Mouse (Mus musculus) liver, embryonic 12.5 days (tissue): ENCODE results near the gene Olfr1371. TPM values are rescaled to one million over a fixed set of nuclear protein-coding genes. Genes with fewer than 3 reads are reported as not detected.
"Not testable (repeated sequence)": the region's sequence is repeated elsewhere in the genome, so short reads cannot be mapped to it uniquely, and the experiment has no call there.

ENCODE experiments used
- ATAC-seq: fragments of 200-750 bp; cut with Nextera tagmentation; 2 replicates; pipeline ENCODE4 v1.8.0; 2017; ENCODE audit warnings: moderate number of reproducible peaks, mild to moderate bottlenecking, moderate library complexity
- H3K27ac ChIP-seq: fragments of 300-500 bp; sonication (generic); 2 replicates; pipeline ENCODE4 v1.5.1; 2016; ENCODE audit warnings: mild to moderate bottlenecking
- H3K27me3 ChIP-seq: fragments of 300-500 bp; sonication (generic); replicated peaks from 2 replicates; pipeline ENCODE4 v1.6.1; 2016; ENCODE audit warnings: mild to moderate bottlenecking, moderate library complexity
- H3K36me3 ChIP-seq: fragments of 300-500 bp; sonication (generic); 2 replicates; pipeline ENCODE4 v1.6.1; 2016; ENCODE audit warnings: mild to moderate bottlenecking, moderate library complexity
- H3K4me1 ChIP-seq: fragments of 300-500 bp; sonication (generic); 2 replicates; pipeline ENCODE4 v1.6.1; 2016
- H3K4me2 ChIP-seq: fragments of 300-500 bp; sonication (generic); 2 replicates; pipeline ENCODE4 v1.6.1; 2016; ENCODE audit warnings: mild to moderate bottlenecking, moderate library complexity
- H3K4me3 ChIP-seq: fragments of 300-500 bp; sonication (generic); 2 replicates; pipeline ENCODE4 v1.5.1; 2016; ENCODE audit warnings: mild to moderate bottlenecking, moderate library complexity
- H3K9ac ChIP-seq: fragments of 300-500 bp; sonication (generic); 2 replicates; pipeline ENCODE4 v1.6.1; 2016; ENCODE audit warnings: mild to moderate bottlenecking, moderate library complexity
- H3K9me3 ChIP-seq: fragments of 300-500 bp; sonication (generic); replicated peaks from 2 replicates; pipeline ENCODE4 v1.6.1; 2016; ENCODE audit warnings: mild to moderate bottlenecking, moderate library complexity
- WGBS: fragments of 180-500 bp; shearing (Covaris S2); methylation state at CpG from one replicate; pipeline ENCODE4 v1.1.7; 2016; ENCODE audit not compliant: insufficient replicate concordance; 5-methylcytosine and 5-hydroxymethylcytosine counted together
- polyA plus RNA-seq: library from polyadenylated mRNA; unstranded; fragments of >200 nt; fragmentation: Nextera tagmentation; extraction: Ambion mirVana; gene quantifications from 2 replicates; pipeline ENCODE4 v1.2.1, GENCODE M21; 2016

The Olfr1371 gene
- polyA plus RNA-seq, 1 experiment from 2014 or later = not detected

DNA sequence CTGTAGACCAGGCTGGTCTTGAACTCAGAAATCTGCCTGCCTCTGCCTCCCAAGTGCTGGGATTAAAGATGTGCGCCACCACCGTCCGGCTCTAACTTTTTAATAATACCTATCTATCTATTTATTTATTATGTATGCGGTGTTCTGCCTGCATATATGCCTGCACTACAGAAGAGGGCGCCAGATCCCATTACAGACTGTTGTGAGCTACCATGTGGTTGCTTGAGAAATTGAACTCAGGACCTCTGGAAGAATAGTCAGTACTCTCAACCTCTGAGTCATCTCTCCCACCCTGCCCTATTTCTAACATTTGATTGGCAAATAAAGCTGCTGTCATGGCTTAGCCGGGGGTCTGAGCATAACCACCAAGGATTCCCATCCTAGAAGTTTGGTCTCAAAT lies 9.1 kb upstream of the Olfr1371 start:
- H3K27ac ChIP-seq = no peak overlapping the region
- WGBS = 47% methylated on average over 6 of the region's 6 CpGs
- no peaks in the 10 kb centered on the region for H3K36me3 ChIP-seq
- no peak overlapping the region for H3K9ac ChIP-seq
- ATAC-seq = no peak
- no peak overlapping the region for H3K4me3 ChIP-seq
- peaks cover 23% of the 10 kb centered on the region for H3K27me3 ChIP-seq
- H3K4me1 ChIP-seq = peaks cover 6% of the 10 kb centered on the region; the same call in 1 of the 2 replicates
- no peak overlapping the region for H3K4me2 ChIP-seq
- H3K9me3 ChIP-seq = no peaks in the 10 kb centered on the region

- H3K27me3 ChIP-seq = peaks cover 23% of the 10 kb centered on the region
- H3K4me1 ChIP-seq, ATAC-seq, H3K4me2 ChIP-seq, H3K9ac ChIP-seq, H3K4me3 ChIP-seq, H3K9me3 ChIP-seq, H3K36me3 ChIP-seq, H3K27ac ChIP-seq: not testable (repeated sequence)
- WGBS = 68% methylated on average over 6 of the region's 6 CpGs
These were observed 8.1 kb upstream of the Olfr1371 start for GRCm38 (mm10) chr11:52221921-52222320.

- peaks cover 23% of the 10 kb centered on the region for H3K27me3 ChIP-seq
- H3K36me3 ChIP-seq = no peaks in the 10 kb centered on the region
- H3K4me1 ChIP-seq = peaks cover 6% of the 10 kb centered on the region; the same call in 1 of the 2 replicates
- H3K4me2 ChIP-seq = peak overlapping the region; percentile 26; the same call in 1 of the 2 replicates
- H3K9me3 ChIP-seq = no peaks in the 10 kb centered on the region
- no peak overlapping the region for H3K9ac ChIP-seq
- no peak overlapping the region for H3K4me3 ChIP-seq
- ATAC-seq = 0 out of 2 replicates have a peak, but pooled peaks have one; percentile 18
- H3K27ac ChIP-seq = no peak overlapping the region
- WGBS = 7% methylated on average over 4 of the region's 4 CpGs
These were observed 6.5 kb upstream of the Olfr1371 start for GRCm38 (mm10) chr11:52220282-52220681.

GRCm38 (mm10) chr11:52196496-52197023 lies 17.2 kb downstream of the Olfr1371 start:
- not testable (repeated sequence) for H3K27me3 ChIP-seq, H3K9ac ChIP-seq, H3K4me2 ChIP-seq, H3K4me1 ChIP-seq, H3K4me3 ChIP-seq, H3K27ac ChIP-seq, H3K36me3 ChIP-seq, ATAC-seq, H3K9me3 ChIP-seq
- WGBS = 66% methylated on average over 8 of the region's 8 CpGs

DNA sequence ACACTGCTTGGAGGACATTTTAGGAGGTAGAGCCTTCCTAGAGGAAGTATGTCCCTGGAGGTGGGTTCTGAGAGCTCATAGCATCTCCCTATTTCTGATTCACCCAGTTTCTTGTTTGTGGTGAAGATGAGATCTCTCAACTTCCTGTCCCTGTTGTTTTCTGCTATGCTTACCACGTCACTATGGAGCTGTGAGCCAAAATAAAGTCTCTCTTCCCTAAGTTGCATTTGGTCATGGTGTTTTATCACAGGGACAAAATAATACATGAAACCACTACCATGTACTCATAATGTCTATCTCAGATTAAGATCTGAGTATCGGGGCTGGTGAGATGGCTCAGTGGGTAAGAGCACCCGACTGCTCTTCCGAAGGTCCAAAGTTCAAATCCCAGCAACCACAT lies 33.1 kb downstream of the Olfr1371 start:
- not testable (repeated sequence) for H3K36me3 ChIP-seq, H3K27me3 ChIP-seq, H3K9me3 ChIP-seq, H3K27ac ChIP-seq, ATAC-seq, H3K4me3 ChIP-seq, H3K9ac ChIP-seq, H3K4me1 ChIP-seq, H3K4me2 ChIP-seq
- WGBS = 64% methylated on average over 4 of the region's 4 CpGs

DNA sequence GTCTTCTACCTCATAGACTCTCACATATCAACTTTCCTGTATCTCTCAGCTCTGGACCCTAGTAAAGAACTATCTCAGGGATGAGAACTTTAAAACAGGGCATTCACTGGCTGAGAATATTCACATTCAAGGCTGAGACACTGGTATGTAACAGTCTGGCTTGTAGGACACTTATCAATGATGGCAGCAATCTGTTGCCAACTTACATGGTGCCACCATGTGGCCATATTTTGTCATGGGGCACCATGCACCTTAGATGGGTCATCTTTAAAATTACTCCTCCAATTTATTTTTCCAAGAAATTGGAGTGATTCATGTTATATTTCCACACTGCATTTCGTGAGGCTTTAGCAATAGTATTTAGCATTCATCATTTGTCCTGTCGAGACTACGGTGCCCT lies 33.9 kb downstream of the Olfr1371 start:
- H3K9ac ChIP-seq, H3K4me2 ChIP-seq, H3K4me1 ChIP-seq, H3K27me3 ChIP-seq, H3K9me3 ChIP-seq, ATAC-seq, H3K4me3 ChIP-seq, H3K27ac ChIP-seq, H3K36me3 ChIP-seq: not testable (repeated sequence)
- WGBS = 76% methylated on average over 2 of the region's 3 CpGs

DNA sequence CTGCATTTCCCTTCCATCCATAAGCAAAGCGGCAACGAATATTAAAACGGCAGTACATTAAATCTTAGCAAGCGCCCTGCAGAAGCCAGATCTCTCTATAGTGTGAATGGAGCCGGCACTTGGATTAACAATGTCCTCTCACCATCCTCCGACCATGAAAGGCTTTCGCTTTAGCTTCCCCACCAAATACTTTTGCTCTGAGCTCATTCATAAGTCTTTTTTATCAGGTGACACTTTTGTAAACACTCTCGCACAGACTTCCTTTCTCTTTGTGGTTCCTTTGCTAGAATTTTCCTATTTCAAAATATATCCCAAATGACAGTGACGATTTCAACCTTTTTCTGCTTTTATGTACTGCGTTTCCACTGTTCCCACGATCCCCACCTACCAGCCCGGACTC lies 45.3 kb downstream of the Olfr1371 start:
- Histone ChIP-seq H3K9ac (no peak overlapping the region), H3K4me2 (peak overlapping the region; percentile 66), H3K27ac (no peak overlapping the region), H3K9me3 (no peaks in the 10 kb centered on the region), H3K4me1 (no peaks in the 10 kb centered on the region), H3K36me3 (no peaks in the 10 kb centered on the region), H3K27me3 (peaks cover 79% of the 10 kb centered on the region), H3K4me3 (peak overlapping the region; percentile 47)
- no peak for ATAC-seq
- 16% methylated on average over 12 of the region's 12 CpGs for WGBS

DNA sequence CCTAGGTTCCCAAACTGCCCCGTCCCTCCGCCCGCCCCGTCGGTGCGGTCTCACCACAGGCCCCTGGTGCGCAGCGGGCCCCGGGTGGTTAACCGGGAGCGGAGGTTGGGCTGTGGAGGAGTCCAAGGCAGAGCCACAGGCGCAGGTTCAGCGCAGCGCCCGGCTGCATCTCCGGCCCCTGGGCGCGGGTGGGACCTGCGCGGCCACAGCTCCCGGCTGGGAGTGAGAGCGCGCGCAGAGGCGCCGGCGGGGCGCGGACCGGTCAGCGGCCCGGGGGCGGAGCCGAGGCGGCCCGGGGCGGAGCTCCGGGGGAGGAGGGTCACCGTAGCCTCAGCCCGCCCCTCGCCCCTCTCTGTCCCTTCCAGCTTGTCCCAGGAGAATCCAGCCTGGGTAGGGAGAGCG lies 45.9 kb downstream of the Olfr1371 start:
- not testable (repeated sequence) for H3K36me3 ChIP-seq, H3K9ac ChIP-seq, H3K27ac ChIP-seq, H3K4me1 ChIP-seq, H3K9me3 ChIP-seq
- under 1% methylated on average over 34 of the region's 42 CpGs for WGBS
- Histone ChIP-seq H3K4me2 (peak overlapping the region; percentile 66), H3K4me3 (peak overlapping the region; percentile 47), H3K27me3 (peaks cover 78% of the 10 kb centered on the region)
- ATAC-seq = peak; percentile 60

- Histone ChIP-seq H3K9me3 (no peaks in the 10 kb centered on the region), H3K4me1 (no peaks in the 10 kb centered on the region), H3K4me3 (no peak overlapping the region), H3K27ac (no peak overlapping the region), H3K36me3 (no peaks in the 10 kb centered on the region), H3K4me2 (peak overlapping the region; percentile 66; the same call in 1 of the 2 replicates), H3K9ac (no peak overlapping the region), H3K27me3 (peaks cover 72% of the 10 kb centered on the region)
- WGBS = 2% methylated on average over 21 of the region's 21 CpGs
- ATAC-seq = no peak
These were observed 46.7 kb downstream of the Olfr1371 start for GRCm38 (mm10) chr11:52167126-52167525.

- H3K4me2 ChIP-seq = no peak overlapping the region
- no peaks in the 10 kb centered on the region for H3K9me3 ChIP-seq
- no peak overlapping the region for H3K27ac ChIP-seq
- ATAC-seq = no peak
- no peak overlapping the region for H3K4me3 ChIP-seq
- WGBS = 23% methylated on average over 10 of the region's 10 CpGs
- no peaks in the 10 kb centered on the region for H3K36me3 ChIP-seq
- peaks cover 48% of the 10 kb centered on the region for H3K27me3 ChIP-seq
- H3K4me1 ChIP-seq = no peaks in the 10 kb centered on the region
- no peak overlapping the region for H3K9ac ChIP-seq
These were observed 49.9 kb downstream of the Olfr1371 start for GRCm38 (mm10) chr11:52163926-52164325.

Other genes starting within 250 kb of the Olfr1371 start
- 75.0 and 77.3 TPM in 2 replicates for gene Cdkn2aipnl, start 246.3 kb downstream of the Olfr1371 start, polyA plus RNA-seq
- 113 and 116 TPM in 2 replicates for gene Ube2b, start 213.2 kb downstream of the Olfr1371 start, polyA plus RNA-seq
- gene Cdkl3, start 209.8 kb downstream of the Olfr1371 start, polyA plus RNA-seq = 2.1 and 2.6 TPM in 2 replicates
- gene Ppp2ca, start 115.3 kb downstream of the Olfr1371 start, polyA plus RNA-seq = 59.1 and 60.2 TPM in 2 replicates
- not detected in 2 replicates for gene Olfr1373, start 68.5 kb downstream of the Olfr1371 start, polyA plus RNA-seq
- gene Skp1a, start 18.0 kb upstream of the Olfr1371 start, polyA plus RNA-seq = 384 and 391 TPM in 2 replicates
- 3.8 and 4.4 TPM in 2 replicates for gene Tcf7, start 69.0 kb upstream of the Olfr1371 start, polyA plus RNA-seq
- gene Vdac1, start 146.9 kb upstream of the Olfr1371 start, polyA plus RNA-seq = 156 and 159 TPM in 2 replicates
- 72.5 and 76.4 TPM in 2 replicates for gene 9530068E07Rik, start 182.4 kb upstream of the Olfr1371 start, polyA plus RNA-seq